Mouse (Mus musculus) liver, postnatal 0 days (tissue): ENCODE data around the gene Gm20379. TPM values are rescaled to one million over a fixed set of nuclear protein-coding genes. Genes with fewer than 3 reads are reported as not detected.
A peak's percentile ranks its signal among the peaks of the same experiment; 100 is the strongest.

Source experiments
- ATAC-seq: fragments of 200-750 bp; cut with Nextera tagmentation; 2 replicates; pipeline ENCODE4 v1.8.0; 2017; ENCODE audit warnings: mild to moderate bottlenecking, moderate library complexity
- DNase-seq: peaks from one replicate; pipeline ENCODE4 v3.0.0-alpha.2; 2016
- H3K27ac ChIP-seq: fragments of 300-500 bp; sonication (generic); 2 replicates; pipeline ENCODE4 v1.5.1; 2014; ENCODE audit warnings: antibody characterized with exemption, moderate library complexity, mild to moderate bottlenecking, low read depth
- H3K27me3 ChIP-seq: fragments of 300-500 bp; sonication (generic); 2 replicates; pipeline ENCODE4 v1.6.1; 2014; ENCODE audit warnings: low read length, control low read depth, mixed read lengths; ENCODE audit not compliant: insufficient read depth
- H3K36me3 ChIP-seq: fragments of 300-500 bp; sonication (generic); replicated peaks from 2 replicates; pipeline ENCODE4 v1.6.1; 2014; ENCODE audit warnings: mild to moderate bottlenecking, control low read depth, low read length, moderate library complexity, mixed read lengths; ENCODE audit not compliant: insufficient read depth
- H3K4me1 ChIP-seq: fragments of 300-500 bp; sonication (generic); 2 replicates; pipeline ENCODE4 v1.6.1; 2014; ENCODE audit warnings: antibody characterized with exemption, mild to moderate bottlenecking, control low read depth; ENCODE audit not compliant: insufficient read depth
- H3K4me2 ChIP-seq: fragments of 300-500 bp; sonication (generic); 2 replicates; pipeline ENCODE4 v1.6.1; 2014; ENCODE audit warnings: low read depth, mild to moderate bottlenecking, low read length, moderate library complexity, mixed read lengths
- H3K4me3 ChIP-seq: fragments of 300-500 bp; sonication (generic); 2 replicates; pipeline ENCODE4 v1.5.1; 2014; ENCODE audit warnings: low read depth, low read length
- H3K9ac ChIP-seq: fragments of 300-500 bp; sonication (generic); replicated peaks from 2 replicates; pipeline ENCODE4 v1.6.1; 2014; ENCODE audit warnings: mild to moderate bottlenecking, moderate library complexity
- H3K9me3 ChIP-seq: fragments of 300-500 bp; sonication (generic); 2 replicates; pipeline ENCODE4 v1.6.1; 2016; ENCODE audit warnings: mild to moderate bottlenecking, control low read depth, low read length, mixed read lengths
- CTCF ChIP-seq: sonication (generic); IDR thresholded peaks from 2 replicates; pipeline ENCODE4 v1.5.1; 2016; ENCODE audit warnings: antibody characterized with exemption, low read depth
- EP300 ChIP-seq: IDR thresholded peaks from 2 replicates; pipeline ENCODE4 v1.6.1; 2016; ENCODE audit warnings: antibody characterized with exemption, low read depth, mild to moderate bottlenecking
- WGBS: fragments of 180-500 bp; shearing (Covaris S2); extraction: QIAGEN DNeasy Blood & Tissue Kit; methylation state at CpG from one replicate; pipeline ENCODE4 v1.1.7; 2014; ENCODE audit not compliant: insufficient replicate concordance; 5-methylcytosine and 5-hydroxymethylcytosine counted together
- polyA plus RNA-seq: library from polyadenylated mRNA; unstranded; fragments of >200 nt; fragmentation: Nextera tagmentation; extraction: Ambion mirVana; gene quantifications from 2 replicates; pipeline ENCODE4 v1.2.1, GENCODE M21; 2015

The Gm20379 gene
- polyA plus RNA-seq, 1 experiment from 2014 or later = 0.38 TPM

DNA sequence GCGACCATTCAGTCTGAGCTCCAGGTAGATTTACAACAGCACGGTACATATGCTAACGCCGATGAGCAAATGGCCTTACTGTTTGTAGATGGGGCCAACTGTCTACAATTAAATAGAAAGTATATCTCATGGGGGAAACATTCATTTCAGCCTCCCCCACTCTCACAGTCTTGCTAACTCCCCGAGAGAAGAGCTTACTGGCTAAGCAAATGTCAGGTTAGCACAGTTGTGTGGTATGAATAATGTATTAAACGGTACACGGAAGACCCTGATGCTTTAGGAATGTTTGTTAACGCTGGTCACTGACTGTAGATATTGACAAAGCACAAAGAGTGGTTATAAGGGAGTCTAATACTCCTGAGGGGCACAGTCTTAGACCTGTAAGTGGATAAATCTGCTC lies 38.3 kb downstream of the Gm20379 start:
- ATAC-seq = no peak
- TF ChIP-seq CTCF = no peak
- Histone ChIP-seq H3K9ac (no peak overlapping the region), H3K4me2 (no peak overlapping the region), H3K4me3 (no peak overlapping the region), H3K4me1 (no peaks in the 10 kb centered on the region), H3K27ac (no peak overlapping the region), H3K27me3 (no peaks in the 10 kb centered on the region), H3K36me3 (peaks cover 46% of the 10 kb centered on the region), H3K9me3 (no peaks in the 10 kb centered on the region)
- DNase-seq = no peak
- WGBS = 88% methylated on average over 8 of the region's 8 CpGs

GRCm38 (mm10) chr13:92346338-92346737 lies 40.6 kb downstream of the Gm20379 start:
- no peak for ATAC-seq
- no peak overlapping the region for H3K27ac ChIP-seq
- no peak overlapping the region for H3K4me2 ChIP-seq
- no peak for DNase-seq
- no peak overlapping the region for H3K4me3 ChIP-seq
- H3K9me3 ChIP-seq = no peaks in the 10 kb centered on the region
- peaks cover 49% of the 10 kb centered on the region for H3K36me3 ChIP-seq
- no peak for TF ChIP-seq EP300
- TF ChIP-seq CTCF = no peak
- no peaks in the 10 kb centered on the region for H3K4me1 ChIP-seq
- WGBS = 84% methylated on average over 5 of the region's 5 CpGs
- H3K9ac ChIP-seq = no peak overlapping the region
- no peaks in the 10 kb centered on the region for H3K27me3 ChIP-seq

- no peaks in the 10 kb centered on the region for H3K27me3 ChIP-seq
- no peak overlapping the region for H3K9ac ChIP-seq
- ATAC-seq (no peak), DNase-seq (no peak)
- 79% methylated on average over 6 of the region's 6 CpGs for WGBS
- H3K4me1 ChIP-seq = peaks cover 22% of the 10 kb centered on the region
- peaks cover 26% of the 10 kb centered on the region for H3K36me3 ChIP-seq
- TF ChIP-seq EP300 (no peak), CTCF (no peak)
- no peak overlapping the region for H3K4me3 ChIP-seq
- H3K4me2 ChIP-seq = no peak overlapping the region
- H3K27ac ChIP-seq = no peak overlapping the region
- no peaks in the 10 kb centered on the region for H3K9me3 ChIP-seq
These were observed 45.3 kb downstream of the Gm20379 start for GRCm38 (mm10) chr13:92351100-92351499.

DNA sequence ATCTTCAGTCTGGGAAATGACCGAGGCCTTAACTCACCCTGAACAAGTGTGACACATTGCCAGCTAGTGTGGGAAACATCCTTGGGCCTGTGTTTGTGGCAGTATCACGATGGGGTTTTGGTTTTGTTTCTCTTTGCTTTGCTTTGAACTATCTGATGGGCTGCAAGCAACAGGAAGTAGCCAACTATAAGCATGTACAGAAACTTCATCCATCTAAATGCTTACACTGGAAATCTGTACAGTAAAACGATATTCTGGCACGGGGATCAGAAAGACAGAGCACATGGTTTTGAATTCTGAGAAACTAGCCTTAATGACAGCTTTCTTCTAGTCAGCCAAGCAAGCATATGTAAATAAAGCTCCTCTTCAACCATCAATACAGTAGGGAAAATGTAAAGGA lies 48.2 kb downstream of the Gm20379 start:
- Histone ChIP-seq H3K36me3 (peaks cover 17% of the 10 kb centered on the region), H3K27ac (peak overlapping the region; percentile 66)
- WGBS = 16% methylated on average over 4 of the region's 4 CpGs

GRCm38 (mm10) chr13:92354456-92355271 lies 48.9 kb downstream of the Gm20379 start, which contains the start of the genes Dhfr and Msh3:
TSS of gene Dhfr (plus strand) at chr13:92354726.
TSS of gene Msh3 (minus strand) at chr13:92355003.
- WGBS = under 1% methylated on average over 73 of the region's 76 CpGs
- Histone ChIP-seq H3K36me3 (peaks cover 20% of the 10 kb centered on the region), H3K9ac (peak within 1 kb of the TSS; percentile 82), H3K27ac (peak within 1 kb of the TSS; percentile 80), H3K9me3 (no peaks in the 10 kb centered on the region), H3K4me3 (peak within 1 kb of the TSS; percentile 67), H3K27me3 (no peaks in the 10 kb centered on the region), H3K4me2 (peak within 1 kb of the TSS; percentile 100), H3K4me1 (peaks cover 28% of the 10 kb centered on the region)
- DNase-seq (peak; percentile 100), ATAC-seq (peak; percentile 96)
- TF ChIP-seq EP300 = no peak
- TF ChIP-seq CTCF = peak; percentile 90

More for the DNA sequence above, 48.2 kb downstream of the Gm20379 start:
- no peak for ATAC-seq
- TF ChIP-seq CTCF (no peak), EP300 (0 out of 2 replicates have a peak, but pooled peaks have one; percentile 9)
- Histone ChIP-seq H3K27me3 (no peaks in the 10 kb centered on the region), H3K4me2 (peak overlapping the region; percentile 100), H3K4me3 (peak overlapping the region; percentile 67), H3K9ac (peak overlapping the region; percentile 65), H3K9me3 (no peaks in the 10 kb centered on the region), H3K4me1 (peaks cover 28% of the 10 kb centered on the region)
- DNase-seq = no peak

- no peak for TF ChIP-seq EP300
- no peak for TF ChIP-seq CTCF
- WGBS = 3% methylated on average over 24 of the region's 24 CpGs
- peak overlapping the region; percentile 82 for H3K9ac ChIP-seq
- no peaks in the 10 kb centered on the region for H3K9me3 ChIP-seq
- peak overlapping the region; percentile 67 for H3K4me3 ChIP-seq
- H3K36me3 ChIP-seq = peaks cover 19% of the 10 kb centered on the region
- H3K27me3 ChIP-seq = no peaks in the 10 kb centered on the region
- peak; percentile 6 for ATAC-seq
- DNase-seq = no peak
- peaks cover 28% of the 10 kb centered on the region for H3K4me1 ChIP-seq
- peak overlapping the region; percentile 69; the same call in 1 of the 2 replicates for H3K27ac ChIP-seq
- H3K4me2 ChIP-seq = peak overlapping the region; percentile 100
These were observed 49.5 kb downstream of the Gm20379 start for GRCm38 (mm10) chr13:92355272-92355643.
